Mouse (Mus musculus) limb, embryonic 10.5 days (tissue): ENCODE measurements around the gene Nupr1l. TPM values are rescaled to one million over a fixed set of nuclear protein-coding genes. Genes with fewer than 3 reads are reported as not detected.
"Not testable (repeated sequence)": the region's sequence is repeated elsewhere in the genome, so short reads cannot be mapped to it uniquely, and the experiment has no call there.

Source experiments
- DNase-seq: peaks from one replicate; pipeline ENCODE4 v3.0.0-alpha.2; 2017; ENCODE audit warnings: low spot score
- H3K27ac ChIP-seq: fragments of 300-500 bp; sonication (generic); 2 replicates; pipeline ENCODE4 v1.5.1; 2016; ENCODE audit warnings: mild to moderate bottlenecking
- H3K27me3 ChIP-seq: fragments of 300-500 bp; sonication (generic); 2 replicates; pipeline ENCODE4 v1.6.1; 2016; ENCODE audit warnings: low read depth, mild to moderate bottlenecking; ENCODE audit not compliant: poor library complexity, severe bottlenecking
- H3K36me3 ChIP-seq: fragments of 300-500 bp; sonication (generic); 2 replicates; pipeline ENCODE4 v1.6.1; 2016; ENCODE audit warnings: mild to moderate bottlenecking, moderate library complexity
- H3K4me1 ChIP-seq: fragments of 300-500 bp; sonication (generic); 2 replicates; pipeline ENCODE4 v1.6.1; 2016
- H3K4me3 ChIP-seq: fragments of 300-500 bp; sonication (generic); 2 replicates; pipeline ENCODE4 v1.5.1; 2016; ENCODE audit warnings: mild to moderate bottlenecking, moderate library complexity
- H3K9me3 ChIP-seq: fragments of 300-500 bp; sonication (generic); replicated peaks from 2 replicates; pipeline ENCODE4 v1.6.1; 2016; ENCODE audit warnings: mild to moderate bottlenecking
- WGBS: fragments of 180-500 bp; shearing (Covaris S2); methylation state at CpG from one replicate; pipeline ENCODE4 v1.1.7; 2016; 5-methylcytosine and 5-hydroxymethylcytosine counted together
- polyA plus RNA-seq: library from polyadenylated mRNA; unstranded; fragments of >200 nt; fragmentation: Nextera tagmentation; extraction: Ambion mirVana; gene quantifications from 2 replicates; pipeline ENCODE4 v1.2.1, GENCODE M21; 2016

The Nupr1l gene
- polyA plus RNA-seq, 1 experiment from 2014 or later = 4.5 TPM

DNA sequence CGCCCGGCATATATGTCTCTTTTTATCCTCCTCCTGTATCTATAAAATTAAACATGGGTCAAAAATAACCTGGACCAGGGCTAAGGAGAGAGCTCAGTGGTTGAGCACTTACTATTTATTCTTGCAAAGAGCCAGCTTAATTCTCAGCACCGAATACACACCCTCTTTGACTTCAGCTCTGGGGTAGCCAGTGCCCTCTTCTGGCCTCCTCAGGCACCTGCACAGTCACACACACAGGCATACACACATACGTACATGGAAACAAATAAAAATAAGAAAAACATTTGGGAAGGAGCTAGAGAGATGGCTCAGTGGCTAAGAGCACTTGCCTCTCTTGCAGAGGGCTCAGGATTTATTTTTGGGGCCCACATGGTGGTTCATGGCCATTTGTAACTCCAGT, 13.6 kb downstream of the Nupr1l start:
- no peaks in the 10 kb centered on the region for H3K27me3 ChIP-seq
- no peak for DNase-seq
- H3K27ac ChIP-seq = no peak overlapping the region
- no peaks in the 10 kb centered on the region for H3K4me1 ChIP-seq
- WGBS = 91% methylated on average over 4 of the region's 4 CpGs
- H3K4me3 ChIP-seq = no peak overlapping the region
- no peaks in the 10 kb centered on the region for H3K9me3 ChIP-seq
- no peaks in the 10 kb centered on the region for H3K36me3 ChIP-seq

GRCm38 (mm10) chr5:129924820-129925452, 16.6 kb downstream of the Nupr1l start:
- H3K4me3 ChIP-seq = no peak overlapping the region
- H3K27me3 ChIP-seq = no peaks in the 10 kb centered on the region
- 93% methylated on average over 8 of the region's 8 CpGs for WGBS
- no peaks in the 10 kb centered on the region for H3K9me3 ChIP-seq
- DNase-seq = no peak
- no peaks in the 10 kb centered on the region for H3K36me3 ChIP-seq
- no peak overlapping the region for H3K27ac ChIP-seq
- H3K4me1 ChIP-seq = no peaks in the 10 kb centered on the region

GRCm38 (mm10) chr5:129925933-129926332, 17.6 kb downstream of the Nupr1l start:
- DNase-seq = no peak
- no peak overlapping the region for H3K4me3 ChIP-seq
- no peak overlapping the region for H3K27ac ChIP-seq
- 85% methylated on average over 5 of the region's 5 CpGs for WGBS
- no peaks in the 10 kb centered on the region for H3K9me3 ChIP-seq
- H3K36me3 ChIP-seq = no peaks in the 10 kb centered on the region
- no peaks in the 10 kb centered on the region for H3K4me1 ChIP-seq
- no peaks in the 10 kb centered on the region for H3K27me3 ChIP-seq

DNA sequence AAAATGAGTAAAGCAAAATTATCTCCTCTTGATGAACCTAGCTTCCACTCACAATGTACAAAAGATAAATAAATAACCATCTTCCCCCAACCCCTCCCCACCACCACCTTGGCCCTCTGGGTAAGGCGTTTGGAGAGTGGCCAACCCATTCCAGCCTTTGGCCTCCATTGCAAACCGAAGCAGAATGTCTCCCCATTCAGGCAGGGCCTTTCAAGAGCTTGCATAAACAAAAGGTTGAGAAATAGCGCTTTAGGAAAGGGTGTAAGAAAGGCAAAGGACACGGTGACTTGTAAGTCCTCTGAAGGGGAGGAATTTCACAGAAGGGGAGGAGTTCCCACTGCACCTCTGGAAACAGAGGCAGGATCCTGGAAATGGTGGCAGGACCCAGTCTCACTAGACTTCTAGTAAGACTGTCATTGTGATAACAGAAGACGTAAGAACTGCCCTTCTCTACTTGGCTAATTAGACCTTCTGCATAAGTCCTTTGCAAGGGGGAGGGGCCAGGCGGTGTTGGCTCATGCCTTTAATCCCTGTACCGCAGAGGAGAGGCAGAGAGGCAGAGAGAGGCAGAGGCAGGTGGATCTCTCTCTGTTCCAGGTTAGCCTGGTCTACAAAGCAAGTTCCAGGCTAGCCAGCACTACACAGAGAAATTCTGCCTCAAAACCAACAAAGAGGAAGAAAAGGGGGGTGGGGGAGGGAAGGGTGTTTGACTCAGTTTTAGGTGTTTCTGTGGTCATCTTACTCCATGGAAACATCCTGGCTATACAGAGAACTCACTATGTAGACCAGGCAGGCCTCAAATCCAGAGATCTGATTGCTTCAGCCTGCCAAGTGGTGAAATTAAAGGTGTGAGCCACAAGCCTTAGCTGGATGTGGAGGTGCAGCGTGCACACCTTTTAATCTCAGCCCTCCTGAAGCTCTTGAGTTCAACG, 21.9 kb downstream of the Nupr1l start:
- Histone ChIP-seq H3K36me3 (no peaks in the 10 kb centered on the region), H3K4me1 (no peaks in the 10 kb centered on the region), H3K9me3 (no peaks in the 10 kb centered on the region), H3K27ac (no peak overlapping the region), H3K4me3 (no peak overlapping the region), H3K27me3 (no peaks in the 10 kb centered on the region)
- no peak for DNase-seq
- WGBS = 52% methylated on average over 9 of the region's 9 CpGs

DNA sequence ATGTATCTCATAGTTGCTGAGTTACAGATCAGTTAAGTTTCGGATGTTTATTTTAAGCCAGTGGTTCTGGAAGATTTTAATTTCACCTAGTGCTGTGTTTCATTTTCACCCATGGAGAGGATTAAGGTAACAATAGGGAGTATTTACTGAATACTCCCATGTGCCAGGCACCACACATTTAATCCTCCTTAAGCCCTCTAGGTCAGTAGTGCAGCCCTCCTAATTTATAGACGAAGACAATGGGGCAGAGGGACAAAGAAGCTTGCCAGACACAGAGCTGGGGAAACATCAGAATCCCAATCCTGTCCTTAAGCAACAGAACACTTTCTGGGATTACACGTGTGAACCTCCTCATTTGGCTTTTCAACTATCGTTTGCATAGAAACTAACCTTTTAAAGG, 28.6 kb downstream of the Nupr1l start:
- peaks cover 7% of the 10 kb centered on the region for H3K4me1 ChIP-seq
- H3K27me3 ChIP-seq = no peaks in the 10 kb centered on the region
- H3K36me3 ChIP-seq = no peaks in the 10 kb centered on the region
- no peaks in the 10 kb centered on the region for H3K9me3 ChIP-seq
- H3K4me3 ChIP-seq = no peak overlapping the region
- no peak for DNase-seq
- no peak overlapping the region for H3K27ac ChIP-seq
- 59% methylated on average over 4 of the region's 4 CpGs for WGBS

DNA sequence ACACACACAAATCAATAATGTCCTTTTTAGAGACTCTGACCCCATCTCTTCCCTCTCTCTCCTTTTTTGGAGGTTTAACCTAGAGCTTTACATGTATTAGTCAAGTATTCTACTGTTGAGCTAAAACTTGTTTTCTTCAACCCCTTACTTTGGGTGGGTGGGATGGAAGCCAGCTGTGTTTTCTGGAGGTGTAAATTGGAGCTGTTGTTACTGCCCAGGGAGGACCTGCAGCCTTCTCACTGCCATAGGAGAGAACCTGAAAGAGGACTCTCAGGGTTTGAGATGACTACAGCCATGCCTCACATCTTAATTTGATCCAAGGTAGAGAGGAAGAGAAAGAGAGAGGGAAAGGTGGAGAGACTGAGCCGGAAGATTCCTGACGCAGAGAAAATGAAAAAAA, 31.9 kb downstream of the Nupr1l start:
- no peak overlapping the region for H3K27ac ChIP-seq
- no peaks in the 10 kb centered on the region for H3K9me3 ChIP-seq
- H3K4me1 ChIP-seq = peaks cover 15% of the 10 kb centered on the region
- peaks cover 8% of the 10 kb centered on the region for H3K36me3 ChIP-seq
- 66% methylated on average over 2 of the region's 2 CpGs for WGBS
- no peak overlapping the region for H3K4me3 ChIP-seq
- H3K27me3 ChIP-seq = no peaks in the 10 kb centered on the region
- DNase-seq = no peak

GRCm38 (mm10) chr5:129940736-129941494, 32.6 kb downstream of the Nupr1l start:
- no peak for DNase-seq
- peak overlapping the region; percentile 91 for H3K27ac ChIP-seq
- H3K36me3 ChIP-seq = peaks cover 15% of the 10 kb centered on the region
- no peaks in the 10 kb centered on the region for H3K27me3 ChIP-seq
- no peaks in the 10 kb centered on the region for H3K9me3 ChIP-seq
- WGBS = 8% methylated on average over 9 of the region's 9 CpGs
- peak overlapping the region; percentile 94 for H3K4me3 ChIP-seq
- peaks cover 15% of the 10 kb centered on the region for H3K4me1 ChIP-seq

GRCm38 (mm10) chr5:129941495-129942045, 33.2 kb downstream of the Nupr1l start, which contains the start of gene Vkorc1l1:
Gene Vkorc1l1, plus strand, starts transcription at chr5:129941970.
- WGBS = under 1% methylated on average over 59 of the region's 59 CpGs
- Histone ChIP-seq H3K4me1 (peaks cover 15% of the 10 kb centered on the region), H3K27me3 (no peaks in the 10 kb centered on the region), H3K36me3 (peaks cover 15% of the 10 kb centered on the region), H3K4me3 (peak within 1 kb of the TSS; percentile 94), H3K27ac (peak within 1 kb of the TSS; percentile 91), H3K9me3 (no peaks in the 10 kb centered on the region)
- DNase-seq = peak; percentile 99

DNA sequence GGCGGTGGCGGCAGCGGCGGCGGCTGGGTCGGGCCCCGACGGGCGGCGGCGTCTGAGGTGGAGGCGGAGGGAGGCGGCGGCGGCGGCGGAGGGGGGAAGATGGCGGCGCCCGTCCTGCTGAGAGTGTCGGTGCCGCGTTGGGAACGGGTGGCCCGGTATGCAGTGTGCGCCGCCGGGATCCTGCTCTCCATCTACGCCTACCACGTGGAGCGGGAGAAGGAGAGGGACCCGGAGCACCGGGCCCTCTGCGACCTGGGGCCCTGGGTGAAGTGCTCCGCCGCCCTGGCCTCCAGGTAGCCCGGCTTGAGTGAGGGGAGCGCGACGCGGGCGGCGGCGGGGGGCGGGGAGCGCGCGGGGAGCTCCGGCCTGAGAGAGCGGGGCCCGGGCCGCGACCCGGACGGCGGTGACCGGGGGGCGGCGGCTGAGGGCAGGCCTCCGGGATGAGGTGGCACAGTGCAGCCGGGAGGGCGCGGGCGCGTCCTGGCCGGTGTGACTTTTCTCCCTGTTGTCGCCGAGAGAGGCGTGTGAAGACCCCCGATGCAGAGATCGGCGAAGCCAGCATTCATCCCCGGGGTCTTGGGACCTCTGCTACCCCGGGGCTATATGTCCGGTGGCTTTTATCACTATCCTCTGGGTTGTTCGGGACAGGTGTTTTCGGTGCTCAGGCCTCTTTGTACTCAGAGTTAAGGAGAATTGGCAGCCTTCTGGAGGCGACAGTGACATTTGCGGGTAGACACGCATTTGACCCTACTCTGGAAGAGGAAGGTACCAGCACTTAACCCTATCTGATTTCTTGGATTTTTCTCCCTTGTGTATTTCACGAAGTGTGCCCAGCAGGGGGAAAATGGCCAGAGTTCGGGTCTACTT, 34.0 kb downstream of the Nupr1l start:
- under 1% methylated on average over 50 of the region's 82 CpGs for WGBS
- Histone ChIP-seq H3K27ac (peak overlapping the region; percentile 91), H3K4me3 (peak overlapping the region; percentile 94), H3K36me3 (peaks cover 15% of the 10 kb centered on the region), H3K4me1 (peaks cover 15% of the 10 kb centered on the region)
- H3K9me3 ChIP-seq, H3K27me3 ChIP-seq: not testable (repeated sequence)
- peak; percentile 70 for DNase-seq

- Histone ChIP-seq H3K9me3 (no peaks in the 10 kb centered on the region), H3K4me3 (no peak overlapping the region)
These were observed 35.1 kb downstream of the Nupr1l start for GRCm38 (mm10) chr5:129943402-129943801.

DNA sequence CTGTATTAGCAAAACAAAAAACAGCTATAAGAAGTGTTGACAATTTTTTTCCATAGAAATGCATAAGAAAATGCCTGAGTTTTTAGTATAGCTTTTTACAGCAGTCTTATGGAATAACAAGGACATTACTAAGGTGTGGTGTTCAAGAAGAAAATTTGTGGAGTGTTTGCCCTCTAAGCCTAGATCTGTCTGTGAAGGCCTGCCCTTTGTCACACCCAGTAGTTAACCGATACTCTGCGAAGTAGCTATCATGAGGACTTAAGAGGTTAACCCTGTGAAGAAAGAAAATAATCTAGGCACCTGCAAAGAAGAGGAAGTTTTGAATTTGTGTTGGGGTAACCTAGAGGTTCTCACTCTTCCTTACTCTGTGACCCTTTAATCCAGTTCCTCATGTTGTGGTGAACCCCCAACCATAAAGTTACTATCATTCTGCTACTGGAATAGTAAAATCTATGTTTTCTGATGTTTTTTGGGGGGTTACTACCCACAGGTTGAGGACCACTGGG, 39.2 kb downstream of the Nupr1l start:
- no peaks in the 10 kb centered on the region for H3K9me3 ChIP-seq
- no peak overlapping the region for H3K4me3 ChIP-seq
- peaks cover 26% of the 10 kb centered on the region for H3K36me3 ChIP-seq
- no peak overlapping the region for H3K27ac ChIP-seq
- WGBS = 94% methylated on average over 2 of the region's 2 CpGs
- H3K4me1 ChIP-seq = peaks cover 8% of the 10 kb centered on the region
- no peaks in the 10 kb centered on the region for H3K27me3 ChIP-seq
- no peak for DNase-seq

More at GRCm38 (mm10) chr5:129943402-129943801, 35.1 kb downstream of the Nupr1l start:
- Histone ChIP-seq H3K36me3 (peaks cover 16% of the 10 kb centered on the region), H3K27ac (no peak overlapping the region), H3K27me3 (no peaks in the 10 kb centered on the region), H3K4me1 (peaks cover 15% of the 10 kb centered on the region)
- no peak for DNase-seq
- WGBS = 86% methylated on average over 1 of the region's 1 CpGs

DNA sequence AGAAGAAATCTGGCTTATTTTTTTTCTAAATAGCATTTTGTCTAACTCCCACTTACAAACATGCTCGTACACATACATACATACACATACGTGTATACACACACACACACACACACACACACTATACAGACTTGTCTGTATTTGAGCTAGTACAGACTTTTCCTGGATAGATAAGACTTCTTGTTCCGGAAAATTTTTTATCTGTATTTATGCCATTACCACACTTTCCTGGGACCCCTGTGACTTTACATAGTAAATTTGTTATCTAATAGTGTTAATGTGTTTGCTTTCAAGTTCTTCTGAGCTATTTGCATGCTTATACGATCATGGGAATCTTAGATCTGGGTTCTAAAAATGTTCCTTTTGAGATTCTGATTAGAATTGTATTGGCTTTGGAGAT, 43.8 kb downstream of the Nupr1l start:
- 97% methylated on average over 4 of the region's 4 CpGs for WGBS

More for the DNA sequence above, 43.8 kb downstream of the Nupr1l start:
- H3K27me3 ChIP-seq = no peaks in the 10 kb centered on the region
- DNase-seq = no peak
- H3K9me3 ChIP-seq = no peaks in the 10 kb centered on the region
- H3K4me3 ChIP-seq = no peak overlapping the region
- no peak overlapping the region for H3K27ac ChIP-seq
- no peaks in the 10 kb centered on the region for H3K4me1 ChIP-seq
- peaks cover 14% of the 10 kb centered on the region for H3K36me3 ChIP-seq
